Mouse (Mus musculus) hindbrain, embryonic 16.5 days (tissue): ENCODE data around the gene Ltbr. TPM values are rescaled to one million over a fixed set of nuclear protein-coding genes. Genes with fewer than 3 reads are reported as not detected.

Experiments used
- ATAC-seq: fragments of 200-750 bp; cut with Nextera tagmentation; 2 replicates; pipeline ENCODE4 v1.8.0; 2017; ENCODE audit warnings: moderate TSS enrichment, moderate library complexity
- H3K27ac ChIP-seq: fragments of 300-500 bp; sonication (generic); 2 replicates; pipeline ENCODE4 v1.5.1; 2014; ENCODE audit warnings: low read depth, mild to moderate bottlenecking, control low read depth, low read length, moderate library complexity
- H3K27me3 ChIP-seq: fragments of 300-500 bp; sonication (generic); replicated peaks from 2 replicates; pipeline ENCODE4 v1.6.1; 2014; ENCODE audit warnings: low read length; ENCODE audit not compliant: control insufficient read depth, insufficient read depth
- H3K36me3 ChIP-seq: fragments of 300-500 bp; sonication (generic); 2 replicates; pipeline ENCODE4 v1.6.1; 2014; ENCODE audit warnings: mild to moderate bottlenecking, low read length, moderate library complexity, mixed read lengths; ENCODE audit not compliant: control insufficient read depth, insufficient read depth
- H3K4me1 ChIP-seq: fragments of 300-500 bp; sonication (generic); 2 replicates; pipeline ENCODE4 v1.6.1; 2014; ENCODE audit warnings: low read depth, low read length; ENCODE audit not compliant: control insufficient read depth, insufficient read depth
- H3K4me2 ChIP-seq: fragments of 300-500 bp; sonication (generic); 2 replicates; pipeline ENCODE4 v1.6.1; 2014; ENCODE audit warnings: mild to moderate bottlenecking, low read length, control low read depth, moderate library complexity
- H3K4me3 ChIP-seq: fragments of 300-500 bp; sonication (generic); 2 replicates; pipeline ENCODE4 v1.5.1; 2014; ENCODE audit warnings: mild to moderate bottlenecking, low read length, control low read depth, moderate library complexity
- H3K9ac ChIP-seq: fragments of 300-500 bp; sonication (generic); 2 replicates; pipeline ENCODE4 v1.6.1; 2014; ENCODE audit warnings: low read depth, mild to moderate bottlenecking, control low read depth, low read length, moderate library complexity
- H3K9me3 ChIP-seq: fragments of 300-500 bp; sonication (generic); 2 replicates; pipeline ENCODE4 v1.6.1; 2014; ENCODE audit warnings: mild to moderate bottlenecking, low read length, moderate library complexity; ENCODE audit not compliant: control insufficient read depth
- WGBS: fragments of 180-500 bp; shearing (Covaris S2); extraction: QIAGEN DNeasy Blood & Tissue Kit; methylation state at CpG from one replicate; pipeline ENCODE4 v1.1.7; 2014; 5-methylcytosine and 5-hydroxymethylcytosine counted together
- polyA plus RNA-seq: library from polyadenylated mRNA; unstranded; fragments of >200 nt; fragmentation: Nextera tagmentation; extraction: Ambion mirVana; gene quantifications from 2 replicates; pipeline ENCODE4 v1.2.1, GENCODE M21; 2015

Ltbr gene
- polyA plus RNA-seq: 16.4 and 18.7 TPM in 2 replicates

DNA sequence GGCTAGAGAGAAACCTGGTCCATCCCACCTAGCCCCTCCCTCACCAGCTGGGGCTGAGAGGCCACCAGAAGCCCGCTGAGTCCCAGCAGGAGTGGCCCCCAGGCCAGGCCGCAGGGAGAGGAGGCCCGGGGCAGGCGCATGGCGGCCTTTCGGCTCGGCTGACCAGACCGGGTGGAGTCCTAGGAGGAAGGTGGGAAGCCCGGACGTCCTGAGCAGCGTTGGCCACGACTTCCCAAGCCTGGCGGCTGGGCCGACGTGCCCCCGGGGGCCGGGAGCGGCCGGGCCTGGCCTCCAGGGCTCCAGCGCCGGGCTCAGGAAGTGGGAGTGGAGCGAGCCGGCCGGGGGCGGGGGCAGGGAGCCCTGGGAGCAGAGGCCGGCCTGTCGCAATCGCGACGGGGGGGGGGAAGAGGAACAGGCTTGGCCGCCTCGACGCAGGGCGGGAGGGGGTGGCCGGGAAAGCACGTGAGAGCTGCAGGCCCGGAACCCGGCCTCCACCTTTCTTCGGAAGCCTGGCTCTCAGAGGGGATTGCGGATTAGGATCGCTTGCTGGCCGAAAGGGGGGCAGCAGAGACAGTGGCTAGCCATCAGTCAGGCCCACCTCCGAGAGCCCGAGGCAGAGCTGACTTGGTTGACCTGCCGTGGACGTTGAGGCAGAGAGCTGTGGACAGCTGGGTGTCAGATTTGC is at the start of gene Ltbr:
Gene Ltbr, minus strand, starts transcription at position 340 of the 685 bp plus-strand sequence.
- ATAC-seq: peak; percentile 78
- peak within 1 kb of the TSS; percentile 65 for H3K9ac ChIP-seq
- H3K36me3 ChIP-seq: no peaks in the 10 kb centered on the region
- H3K27ac ChIP-seq: no peak within 1 kb of the TSS
- WGBS: 4% methylated on average over 37 of the region's 46 CpGs
- H3K4me3 ChIP-seq: peak within 1 kb of the TSS; percentile 37
- H3K4me2 ChIP-seq: peak within 1 kb of the TSS; percentile 56
- no peaks in the 10 kb centered on the region for H3K27me3 ChIP-seq
- no peaks in the 10 kb centered on the region for H3K9me3 ChIP-seq
- H3K4me1 ChIP-seq: peaks cover 14% of the 10 kb centered on the region; the same call in 1 of the 2 replicates

DNA sequence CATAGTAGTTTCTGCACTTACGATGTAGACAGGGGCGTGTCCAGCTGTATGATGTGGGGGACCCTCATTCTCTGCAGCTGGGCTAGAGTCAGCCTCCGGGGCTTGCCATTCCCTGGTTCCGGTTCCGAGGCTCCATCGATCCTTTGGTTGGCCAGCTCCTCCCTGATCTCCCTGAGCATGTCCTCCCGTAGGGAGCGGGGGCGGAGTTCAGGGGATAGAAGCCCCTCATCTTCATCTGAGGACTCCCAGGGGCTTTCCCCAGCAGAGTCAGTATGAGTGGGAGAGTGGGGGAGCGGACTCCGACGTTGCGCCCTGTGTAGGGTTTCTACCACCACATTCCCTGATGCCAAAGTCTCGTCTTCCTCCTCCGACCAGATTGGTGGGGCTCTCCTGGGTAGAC is 49.3 kb upstream of the Ltbr start:
- no peak overlapping the region for H3K27ac ChIP-seq
- no peaks in the 10 kb centered on the region for H3K9me3 ChIP-seq
- no peak overlapping the region for H3K9ac ChIP-seq
- no peak for ATAC-seq
- peak overlapping the region; percentile 12; the same call in 1 of the 2 replicates for H3K4me3 ChIP-seq
- peaks cover 18% of the 10 kb centered on the region for H3K4me1 ChIP-seq
- H3K36me3 ChIP-seq: no peaks in the 10 kb centered on the region
- peak overlapping the region; percentile 44 for H3K4me2 ChIP-seq
- 25% methylated on average over 15 of the region's 15 CpGs for WGBS
- peaks cover 23% of the 10 kb centered on the region for H3K27me3 ChIP-seq

DNA sequence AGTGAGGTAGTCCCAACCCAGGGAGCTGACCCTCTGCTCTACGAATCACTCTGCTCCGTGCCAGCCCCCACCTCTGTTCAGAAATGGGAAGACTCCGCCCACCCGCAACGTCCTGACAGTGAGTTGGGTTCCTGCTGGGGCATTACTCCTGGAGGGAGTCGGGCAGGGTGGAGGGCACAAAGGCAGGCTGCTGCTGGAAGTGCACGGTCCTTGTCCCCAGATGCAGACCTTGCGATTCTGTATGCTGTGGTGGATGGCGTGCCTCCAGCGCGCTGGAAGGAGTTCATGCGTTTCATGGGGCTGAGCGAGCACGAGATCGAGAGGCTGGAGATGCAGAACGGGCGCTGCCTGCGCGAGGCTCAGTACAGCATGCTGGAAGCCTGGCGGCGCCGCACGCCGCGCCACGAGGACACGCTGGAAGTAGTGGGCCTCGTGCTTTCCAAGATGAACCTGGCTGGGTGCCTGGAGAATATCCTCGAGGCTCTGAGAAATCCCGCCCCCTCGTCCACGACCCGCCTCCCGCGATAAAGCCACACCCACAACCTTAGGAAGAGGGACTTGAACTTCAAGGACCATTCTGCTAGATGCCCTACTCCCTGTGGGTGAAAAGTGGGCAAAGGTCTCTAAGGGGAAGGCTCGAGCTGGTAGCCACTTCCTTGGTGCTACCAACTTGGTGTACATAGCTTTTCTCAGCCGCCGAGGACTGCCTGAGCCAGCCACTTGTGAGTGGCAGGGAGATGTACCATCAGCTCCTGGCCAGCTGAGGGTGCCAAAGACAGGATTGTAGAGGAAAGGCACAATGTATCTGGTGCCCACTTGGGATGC is 48.0 kb upstream of the Ltbr start:
- Histone ChIP-seq H3K4me1 (peaks cover 18% of the 10 kb centered on the region), H3K27ac (no peak overlapping the region), H3K36me3 (no peaks in the 10 kb centered on the region), H3K4me2 (peak overlapping the region; percentile 71), H3K27me3 (peaks cover 23% of the 10 kb centered on the region), H3K4me3 (peak overlapping the region; percentile 38), H3K9ac (peak overlapping the region; percentile 62), H3K9me3 (no peaks in the 10 kb centered on the region)
- peak; percentile 69 for ATAC-seq
- 15% methylated on average over 37 of the region's 38 CpGs for WGBS

DNA sequence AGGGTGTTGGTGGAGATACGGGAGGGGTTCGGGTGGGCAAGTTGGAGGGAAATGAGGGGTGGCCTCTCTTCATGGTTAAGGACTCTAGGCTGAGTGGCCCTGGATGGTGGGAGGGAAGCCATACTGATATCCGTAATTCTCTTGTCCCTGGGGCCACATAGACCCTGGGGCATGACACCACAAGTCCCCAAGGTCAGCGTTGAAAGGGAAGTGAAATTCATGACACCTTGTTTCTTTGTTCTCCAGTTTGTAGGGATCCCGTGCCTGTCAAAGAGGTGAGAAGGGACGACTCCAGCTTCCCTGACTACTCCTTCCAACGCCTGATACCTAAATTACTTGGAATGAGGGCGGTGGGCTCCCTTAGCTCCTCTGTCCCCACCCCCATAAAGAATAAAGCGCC is 47.2 kb upstream of the Ltbr start:
- no peak overlapping the region for H3K9ac ChIP-seq
- H3K36me3 ChIP-seq: no peaks in the 10 kb centered on the region
- H3K9me3 ChIP-seq: no peaks in the 10 kb centered on the region
- 53% methylated on average over 9 of the region's 9 CpGs for WGBS
- no peak for ATAC-seq
- peaks cover 18% of the 10 kb centered on the region for H3K4me1 ChIP-seq
- no peak overlapping the region; the same call in 1 of the 2 replicates for H3K4me2 ChIP-seq
- no peak overlapping the region for H3K27ac ChIP-seq
- peaks cover 23% of the 10 kb centered on the region for H3K27me3 ChIP-seq
- H3K4me3 ChIP-seq: no peak overlapping the region

DNA sequence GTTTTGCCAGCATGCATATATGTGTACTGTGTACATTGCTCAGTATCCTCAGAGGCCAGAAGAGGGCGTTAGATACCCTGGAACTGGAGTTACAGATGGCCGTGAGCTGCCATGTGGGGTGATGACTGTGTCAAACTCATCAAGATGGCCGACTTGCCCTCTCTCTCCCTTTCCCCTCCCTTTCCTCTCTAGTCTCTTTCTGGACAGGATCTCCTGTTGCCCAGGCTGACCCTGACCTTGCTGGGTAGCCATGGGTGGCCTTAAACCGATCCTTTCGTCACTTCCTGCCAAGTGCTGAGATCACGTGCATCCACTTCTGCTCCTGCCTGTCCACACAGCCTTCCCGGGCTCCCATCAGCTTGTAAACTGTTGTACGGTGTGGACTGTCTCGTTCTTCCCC is 46.3 kb upstream of the Ltbr start:
- Histone ChIP-seq H3K9ac (no peak overlapping the region), H3K4me2 (no peak overlapping the region), H3K4me3 (no peak overlapping the region), H3K9me3 (no peaks in the 10 kb centered on the region), H3K27ac (no peak overlapping the region), H3K36me3 (no peaks in the 10 kb centered on the region), H3K27me3 (peaks cover 23% of the 10 kb centered on the region), H3K4me1 (peaks cover 24% of the 10 kb centered on the region)
- 60% methylated on average over 9 of the region's 9 CpGs for WGBS
- no peak for ATAC-seq

DNA sequence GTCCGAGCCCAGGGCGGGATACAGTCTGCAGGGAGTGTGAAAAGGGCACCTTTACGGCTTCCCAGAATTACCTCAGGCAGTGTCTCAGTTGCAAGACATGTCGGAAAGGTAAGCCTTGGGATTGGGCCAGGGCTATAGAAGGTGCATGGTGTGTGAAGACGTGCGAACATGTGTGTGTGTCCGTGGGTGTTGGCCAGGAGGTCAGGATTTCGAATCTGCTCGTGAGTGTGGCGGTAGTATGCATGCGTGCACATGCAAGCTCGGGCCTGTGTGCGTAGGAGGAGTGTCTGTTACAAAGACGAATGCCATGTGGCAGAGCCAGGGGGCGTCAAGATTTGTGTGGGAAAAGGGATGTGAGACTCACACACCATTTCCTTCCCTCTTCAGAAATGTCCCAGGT is 43.6 kb upstream of the Ltbr start:
- Histone ChIP-seq H3K4me1 (peaks cover 22% of the 10 kb centered on the region), H3K9ac (no peak overlapping the region), H3K36me3 (no peaks in the 10 kb centered on the region), H3K4me3 (no peak overlapping the region), H3K27me3 (peaks cover 4% of the 10 kb centered on the region), H3K4me2 (no peak overlapping the region), H3K27ac (no peak overlapping the region), H3K9me3 (no peaks in the 10 kb centered on the region)
- WGBS: 89% methylated on average over 15 of the region's 15 CpGs
- no peak for ATAC-seq

DNA sequence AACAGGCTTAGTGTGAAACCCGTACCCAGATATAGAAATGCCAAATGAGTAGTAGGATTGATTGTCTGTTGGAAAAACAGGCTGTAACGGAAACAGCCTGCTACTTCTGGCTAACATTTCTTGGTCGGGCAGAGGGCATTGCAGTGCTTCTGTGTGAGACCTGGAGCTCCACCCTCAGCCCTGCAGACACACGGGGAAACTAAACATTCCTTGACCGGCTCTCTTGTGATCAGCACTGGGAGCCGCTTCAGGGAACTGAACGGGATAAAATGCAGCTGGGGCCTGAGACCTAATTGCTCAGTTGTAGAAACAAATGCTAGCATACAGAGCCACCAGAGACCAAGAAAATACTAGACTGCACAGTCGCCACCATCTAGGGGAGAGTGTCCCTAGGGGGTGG is 42.6 kb upstream of the Ltbr start:
- Histone ChIP-seq H3K27ac (no peak overlapping the region), H3K9me3 (no peaks in the 10 kb centered on the region), H3K36me3 (no peaks in the 10 kb centered on the region), H3K4me2 (no peak overlapping the region), H3K27me3 (peaks cover 2% of the 10 kb centered on the region; the same call in 1 of the 2 replicates), H3K9ac (no peak overlapping the region), H3K4me3 (no peak overlapping the region), H3K4me1 (peaks cover 15% of the 10 kb centered on the region)
- ATAC-seq: no peak
- 50% methylated on average over 8 of the region's 8 CpGs for WGBS

DNA sequence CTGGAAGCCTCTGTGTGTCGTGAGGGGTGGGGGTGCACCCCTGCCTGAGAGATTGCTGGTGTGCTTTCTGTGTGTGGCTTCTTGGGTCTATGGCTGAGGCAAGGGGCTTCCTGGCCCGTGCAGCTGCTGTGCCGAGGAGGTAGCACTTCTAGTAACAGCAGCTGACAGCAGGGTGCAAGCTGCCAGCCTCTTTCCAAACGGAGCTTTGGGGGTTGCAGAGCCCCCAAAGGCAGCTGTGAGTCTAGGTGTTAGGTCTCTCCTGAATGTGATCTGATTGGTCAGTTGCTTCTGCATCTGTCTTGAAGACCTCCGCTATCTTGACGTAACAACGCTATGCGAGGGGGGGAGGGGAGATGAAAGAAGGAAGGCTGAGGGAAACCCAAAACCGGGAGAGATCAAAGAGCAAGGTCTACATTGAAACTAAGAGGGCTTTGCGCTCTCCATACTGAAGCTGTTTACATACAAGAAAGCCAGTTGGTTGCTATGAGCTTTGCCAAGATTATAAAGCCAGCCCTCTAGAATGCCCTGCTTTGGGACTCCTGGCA is 41.6 kb upstream of the Ltbr start:
- WGBS: 6% methylated on average over 10 of the region's 10 CpGs
- no peaks in the 10 kb centered on the region for H3K36me3 ChIP-seq
- no peak overlapping the region for H3K27ac ChIP-seq
- ATAC-seq: no peak
- peak overlapping the region; percentile 2 for H3K4me2 ChIP-seq
- peaks cover 1% of the 10 kb centered on the region; the same call in 1 of the 2 replicates for H3K27me3 ChIP-seq
- no peak overlapping the region; the same call in 1 of the 2 replicates for H3K4me3 ChIP-seq
- peak overlapping the region; percentile 29; the same call in 1 of the 2 replicates for H3K9ac ChIP-seq
- no peaks in the 10 kb centered on the region for H3K9me3 ChIP-seq
- H3K4me1 ChIP-seq: peaks cover 15% of the 10 kb centered on the region
